Mouse (Mus musculus): ENCODE data around the gene Mier3. TPM values are rescaled to one million over a fixed set of nuclear protein-coding genes. Genes with fewer than 3 reads are reported as not detected.
A peak's percentile ranks its signal among the peaks of the same experiment; 100 is the strongest.

The Mier3 gene
- total and polyA plus RNA-seq, 3 experiments, result 1.6 to 89.2 (median 68.6) TPM

DNA sequence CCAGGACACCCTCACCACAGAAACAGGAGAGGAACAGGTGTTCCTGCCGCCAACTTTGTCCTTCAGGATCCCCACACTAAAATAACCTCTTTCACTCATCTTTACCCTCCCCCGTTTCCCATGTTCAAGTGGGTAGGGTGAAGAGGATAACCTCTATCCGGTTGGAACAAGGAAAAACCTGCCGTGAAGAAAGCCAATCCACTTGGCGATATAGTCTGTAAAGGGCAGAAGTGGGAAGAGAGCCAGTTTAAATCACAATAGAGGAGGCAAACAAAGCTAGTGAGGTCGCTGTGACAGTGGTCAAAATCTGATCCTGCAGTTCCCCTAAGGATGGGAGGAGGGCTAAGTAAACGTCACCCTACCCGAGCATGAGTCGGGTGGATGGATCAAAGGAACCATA lies 38.9 kb downstream of the Mier3 start:
- Histone ChIP-seq H3K27me3 (ENCODE audit: insufficient read depth, low read length) (no peaks in the 10 kb centered on the region), H3K4me3 (ENCODE audit: low read depth, low read length) (no peak overlapping the region), H3K36me3 (replicated peaks) (peaks cover 50% of the 10 kb centered on the region), H3K4me1 (ENCODE audit: insufficient read depth, low read depth, low read length) (peaks cover 20% of the 10 kb centered on the region), H3K9me3 (replicated peaks) (no peaks in the 10 kb centered on the region)
- ATAC-seq (ENCODE audit: extremely low read depth, insufficient number of reproducible peaks, low FRiP score, poor library complexity, severe bottlenecking), result no peak
- no peak for DNase-seq (ENCODE audit: low spot score)
- TF ChIP-seq CTCF (IDR thresholded peaks at IDR 0.05; ENCODE audit: low read depth, low read length), result no peak
- TF ChIP-seq TAL1 (conservative IDR thresholded peaks at IDR 0.05; ENCODE audit: low read depth, low read length), result no peak
- no peak for TF ChIP-seq GATA1 (IDR thresholded peaks at IDR 0.05; ENCODE audit: borderline replicate concordance, low read length)
- no peak for TF ChIP-seq GATA2 (IDR thresholded peaks at IDR 0.05; ENCODE audit: borderline replicate concordance, low read depth, low read length)
- TF ChIP-seq POLR2AphosphoS5 (IDR thresholded peaks at IDR 0.05; ENCODE audit: insufficient replicate concordance, low read depth, low read length), result no peak

- TF ChIP-seq GATA2 (IDR thresholded peaks at IDR 0.05; ENCODE audit: borderline replicate concordance, low read depth, low read length) (no peak), POLR2AphosphoS5 (IDR thresholded peaks at IDR 0.05; ENCODE audit: insufficient replicate concordance, low read depth, low read length) (no peak), GATA1 (IDR thresholded peaks at IDR 0.05; ENCODE audit: borderline replicate concordance, low read length) (no peak), CTCF (IDR thresholded peaks at IDR 0.05; ENCODE audit: low read depth, low read length) (no peak), TAL1 (conservative IDR thresholded peaks at IDR 0.05; ENCODE audit: low read depth, low read length) (no peak)
- H3K36me3 ChIP-seq (replicated peaks), result peaks cover 7% of the 10 kb centered on the region
- H3K27me3 ChIP-seq (ENCODE audit: insufficient read depth, low read length), result no peaks in the 10 kb centered on the region
- peaks cover 10% of the 10 kb centered on the region for H3K9me3 ChIP-seq (replicated peaks)
- H3K4me3 ChIP-seq (ENCODE audit: low read depth, low read length), result peak overlapping the region; percentile 73
- ATAC-seq (ENCODE audit: extremely low read depth, insufficient number of reproducible peaks, low FRiP score, poor library complexity, severe bottlenecking) (no peak; the same call in 1 of the 2 replicates), DNase-seq (ENCODE audit: low spot score) (no peak)
- H3K4me1 ChIP-seq (ENCODE audit: insufficient read depth, low read depth, low read length), result peaks cover 19% of the 10 kb centered on the region
Measured at GRCm38 (mm10) chr13:111724811-111725164, 44.0 kb downstream of the Mier3 start.

GRCm38 (mm10) chr13:111725165-111726077 lies 44.6 kb downstream of the Mier3 start:
- ATAC-seq (ENCODE audit: extremely low read depth, insufficient number of reproducible peaks, low FRiP score, poor library complexity, severe bottlenecking) (peak; percentile 86), DNase-seq (ENCODE audit: low spot score) (peak; percentile 97)
- H3K4me1 ChIP-seq (ENCODE audit: insufficient read depth, low read depth, low read length), result peaks cover 13% of the 10 kb centered on the region
- TF ChIP-seq CTCF (IDR thresholded peaks at IDR 0.05; ENCODE audit: low read depth, low read length), result no peak
- TF ChIP-seq GATA2 (IDR thresholded peaks at IDR 0.05; ENCODE audit: borderline replicate concordance, low read depth, low read length), result no peak
- TF ChIP-seq TAL1 (conservative IDR thresholded peaks at IDR 0.05; ENCODE audit: low read depth, low read length), result no peak
- TF ChIP-seq POLR2AphosphoS5 (IDR thresholded peaks at IDR 0.05; ENCODE audit: insufficient replicate concordance, low read depth, low read length), result no peak
- no peak for TF ChIP-seq GATA1 (IDR thresholded peaks at IDR 0.05; ENCODE audit: borderline replicate concordance, low read length)
- H3K9me3 ChIP-seq (replicated peaks), result peaks cover 10% of the 10 kb centered on the region
- peak overlapping the region; percentile 73 for H3K4me3 ChIP-seq (ENCODE audit: low read depth, low read length)
- peaks cover under 1% of the 10 kb centered on the region for H3K36me3 ChIP-seq (replicated peaks)
- H3K27me3 ChIP-seq (ENCODE audit: insufficient read depth, low read length), result no peaks in the 10 kb centered on the region

GRCm38 (mm10) chr13:111726898-111727297 lies 46.1 kb downstream of the Mier3 start:
- Histone ChIP-seq H3K9me3 (replicated peaks) (peaks cover 10% of the 10 kb centered on the region), H3K27me3 (ENCODE audit: insufficient read depth, low read length) (no peaks in the 10 kb centered on the region), H3K4me1 (ENCODE audit: insufficient read depth, low read depth, low read length) (peaks cover 13% of the 10 kb centered on the region), H3K36me3 (replicated peaks) (no peaks in the 10 kb centered on the region), H3K4me3 (ENCODE audit: low read depth, low read length) (no peak overlapping the region)
- TF ChIP-seq CTCF (IDR thresholded peaks at IDR 0.05; ENCODE audit: low read depth, low read length), result no peak
- no peak for TF ChIP-seq GATA2 (IDR thresholded peaks at IDR 0.05; ENCODE audit: borderline replicate concordance, low read depth, low read length)
- no peak for TF ChIP-seq GATA1 (IDR thresholded peaks at IDR 0.05; ENCODE audit: borderline replicate concordance, low read length)
- TF ChIP-seq POLR2AphosphoS5 (IDR thresholded peaks at IDR 0.05; ENCODE audit: insufficient replicate concordance, low read depth, low read length), result no peak
- TF ChIP-seq TAL1 (conservative IDR thresholded peaks at IDR 0.05; ENCODE audit: low read depth, low read length), result no peak
- DNase-seq (ENCODE audit: low spot score) (no peak), ATAC-seq (ENCODE audit: extremely low read depth, insufficient number of reproducible peaks, low FRiP score, poor library complexity, severe bottlenecking) (no peak)

DNA sequence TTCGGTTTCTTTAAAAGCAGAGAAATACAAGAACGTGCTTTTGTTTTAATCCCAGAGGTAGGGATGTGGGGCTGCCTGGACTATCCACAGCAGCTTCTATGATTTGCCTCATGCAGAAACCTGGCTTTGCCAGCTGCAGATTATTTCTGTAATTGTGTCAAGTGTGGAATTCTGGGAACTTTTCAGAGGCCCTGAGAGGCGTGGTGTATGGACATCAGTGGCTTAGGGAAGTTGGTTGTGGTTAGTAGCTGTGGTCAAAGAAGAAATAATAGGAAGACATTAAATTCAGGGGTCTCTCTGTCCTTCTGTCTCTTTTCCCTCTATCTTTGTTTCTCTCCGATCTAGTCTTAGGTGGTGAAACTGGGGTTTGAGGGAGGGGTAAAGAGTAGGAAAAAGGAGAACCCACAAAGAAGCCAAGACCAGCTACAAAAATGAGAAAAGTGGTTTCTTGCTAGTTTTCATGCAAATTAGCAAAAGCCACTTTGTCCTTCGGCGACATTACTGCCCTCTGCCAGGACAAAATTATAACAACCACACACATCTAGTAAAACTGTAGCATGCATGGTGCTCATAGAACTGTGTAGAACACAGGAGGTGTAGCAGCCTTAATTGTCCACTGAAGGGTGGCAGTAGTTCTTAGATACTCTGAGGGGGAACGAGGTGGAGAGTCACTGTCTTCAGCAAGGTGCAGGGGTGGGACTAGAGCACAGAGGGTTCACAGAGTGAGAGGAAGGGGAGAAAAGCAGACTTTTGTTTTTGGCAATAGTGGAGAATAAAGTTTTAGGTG lies 60.6 kb downstream of the Mier3 start:
- TF ChIP-seq GATA1 (IDR thresholded peaks at IDR 0.05; ENCODE audit: borderline replicate concordance, low read length) (no peak), TAL1 (conservative IDR thresholded peaks at IDR 0.05; ENCODE audit: low read depth, low read length) (no peak), POLR2AphosphoS5 (IDR thresholded peaks at IDR 0.05; ENCODE audit: insufficient replicate concordance, low read depth, low read length) (no peak), CTCF (IDR thresholded peaks at IDR 0.05; ENCODE audit: low read depth, low read length) (no peak), GATA2 (IDR thresholded peaks at IDR 0.05; ENCODE audit: borderline replicate concordance, low read depth, low read length) (no peak)
- Histone ChIP-seq H3K9me3 (replicated peaks) (peaks cover 3% of the 10 kb centered on the region; the same call in 1 of the 2 replicates), H3K4me3 (ENCODE audit: low read depth, low read length) (no peak overlapping the region), H3K4me1 (ENCODE audit: insufficient read depth, low read depth, low read length) (peaks cover 42% of the 10 kb centered on the region), H3K36me3 (replicated peaks) (peaks cover 3% of the 10 kb centered on the region), H3K27me3 (ENCODE audit: insufficient read depth, low read length) (no peaks in the 10 kb centered on the region)
- ATAC-seq (ENCODE audit: extremely low read depth, insufficient number of reproducible peaks, low FRiP score, poor library complexity, severe bottlenecking), result no peak
- no peak for DNase-seq (ENCODE audit: low spot score)

All from G1E (cell line).